Mouse (Mus musculus) left cerebral cortex, adult 2 months (tissue): ENCODE measurements around the gene Nell1. TPM values are rescaled to one million over a fixed set of nuclear protein-coding genes. Genes with fewer than 3 reads are reported as not detected.

Source experiments
- DNase-seq, 2 experiments: peaks; one replicate each; pipeline ENCODE4 v3.0.0; 2021 to 2022; ENCODE audit warnings: low spot score in 2 of 2, mixed read lengths in 1 of 2; ENCODE audit errors: extremely low spot score in 1 of 2
- H3K27ac ChIP-seq: fragments of 200-600 bp; 2 replicates; pipeline ENCODE4 v1.8.1; 2022
- H3K4me3 ChIP-seq: fragments of 200-600 bp; 2 replicates; pipeline ENCODE4 v1.8.1; 2022
- CTCF ChIP-seq: fragments of 200-600 bp; IDR thresholded peaks from 2 replicates; pipeline ENCODE4 v1.8.1; 2022; ENCODE audit warnings: antibody characterized with exemption, mild to moderate bottlenecking, moderate library complexity
- intact Hi-C: fragments of 180-260 bp; cut with DNase I; formaldehyde crosslinking; loops from one replicate; pipeline ENCODE4 v1.15.1; 2025
- total RNA-seq, 2 experiments: library from RNA; stranded (reverse); gene quantifications; 2 replicates each; pipeline ENCODE4 v1.2.3; 2021

Gene Nell1
- total RNA-seq, 2 experiments from 2014 or later = 65.5 to 66.5 TPM

DNA sequence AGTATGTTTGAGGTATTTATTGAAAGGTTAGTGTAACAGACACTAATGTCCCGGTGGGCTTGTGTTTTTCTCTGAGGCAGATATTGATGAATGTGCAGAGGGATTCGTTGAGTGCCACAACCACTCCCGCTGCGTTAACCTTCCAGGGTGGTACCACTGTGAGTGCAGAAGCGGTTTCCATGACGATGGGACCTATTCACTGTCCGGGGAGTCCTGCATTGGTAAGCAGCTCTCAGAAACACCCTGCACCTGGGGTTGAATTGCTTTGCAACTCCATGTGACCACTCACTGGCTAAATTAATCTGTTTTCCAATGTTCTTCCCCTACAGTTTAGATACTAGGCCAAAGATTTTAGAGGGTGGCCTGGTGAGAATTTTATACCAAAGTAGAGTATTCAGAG is 851.5 kb downstream of the Nell1 start:
- DNase-seq = no peak
- intact Hi-C loops = no loop called here
- no peak overlapping the region for H3K27ac ChIP-seq
- no peak overlapping the region for H3K4me3 ChIP-seq
- TF ChIP-seq CTCF = no peak

GRCm38 (mm10) chr7:50832799-50833198 is 858.1 kb downstream of the Nell1 start:
- no peak for DNase-seq
- Histone ChIP-seq H3K4me3 (no peak overlapping the region), H3K27ac (no peak overlapping the region)
- no peak for TF ChIP-seq CTCF
- intact Hi-C loops = no loop called here

GRCm38 (mm10) chr7:50842646-50843045 is 868.0 kb downstream of the Nell1 start:
- intact Hi-C loops = no loop called here

GRCm38 (mm10) chr7:50847921-50848320 is 873.3 kb downstream of the Nell1 start:
- intact Hi-C loops = no loop called here
- TF ChIP-seq CTCF = no peak
- H3K4me3 ChIP-seq = no peak overlapping the region
- no peak for DNase-seq
- no peak overlapping the region for H3K27ac ChIP-seq

More at GRCm38 (mm10) chr7:50842646-50843045, 868.0 kb downstream of the Nell1 start:
- no peak for DNase-seq
- no peak overlapping the region for H3K4me3 ChIP-seq
- no peak for TF ChIP-seq CTCF
- no peak overlapping the region for H3K27ac ChIP-seq

- Histone ChIP-seq H3K27ac (no peak overlapping the region), H3K4me3 (no peak overlapping the region)
- DNase-seq = no peak
- no peak for TF ChIP-seq CTCF
- intact Hi-C loops = no loop called here
Observed at GRCm38 (mm10) chr7:50850271-50850670, 875.6 kb downstream of the Nell1 start.

GRCm38 (mm10) chr7:50870181-50870580 is 895.5 kb downstream of the Nell1 start:
- no peak for TF ChIP-seq CTCF
- Histone ChIP-seq H3K4me3 (no peak overlapping the region), H3K27ac (no peak overlapping the region)
- DNase-seq = no peak
- intact Hi-C loops = no loop called here

DNA sequence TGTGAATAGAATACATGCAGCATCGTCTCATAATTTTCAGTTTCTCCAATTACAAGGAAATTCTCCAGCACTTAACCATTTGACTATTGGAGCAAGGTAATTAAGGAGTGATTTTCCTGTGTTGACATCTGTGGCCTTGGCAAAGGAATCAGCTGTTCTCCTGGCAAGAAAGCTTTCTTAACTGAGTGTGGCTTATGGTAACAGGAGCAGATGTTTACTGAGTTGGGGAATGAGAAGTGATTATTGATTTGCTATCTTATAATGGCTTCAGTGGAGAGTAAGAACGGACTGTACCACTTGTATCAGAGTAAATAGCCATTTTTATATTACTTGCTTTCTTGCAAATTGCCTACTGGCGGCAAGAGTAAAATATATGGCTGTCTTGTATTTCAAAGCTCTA is 913.0 kb downstream of the Nell1 start:
- TF ChIP-seq CTCF = no peak
- DNase-seq = no peak
- H3K4me3 ChIP-seq = no peak overlapping the region
- H3K27ac ChIP-seq = no peak overlapping the region
- intact Hi-C loops = no loop called here

DNA sequence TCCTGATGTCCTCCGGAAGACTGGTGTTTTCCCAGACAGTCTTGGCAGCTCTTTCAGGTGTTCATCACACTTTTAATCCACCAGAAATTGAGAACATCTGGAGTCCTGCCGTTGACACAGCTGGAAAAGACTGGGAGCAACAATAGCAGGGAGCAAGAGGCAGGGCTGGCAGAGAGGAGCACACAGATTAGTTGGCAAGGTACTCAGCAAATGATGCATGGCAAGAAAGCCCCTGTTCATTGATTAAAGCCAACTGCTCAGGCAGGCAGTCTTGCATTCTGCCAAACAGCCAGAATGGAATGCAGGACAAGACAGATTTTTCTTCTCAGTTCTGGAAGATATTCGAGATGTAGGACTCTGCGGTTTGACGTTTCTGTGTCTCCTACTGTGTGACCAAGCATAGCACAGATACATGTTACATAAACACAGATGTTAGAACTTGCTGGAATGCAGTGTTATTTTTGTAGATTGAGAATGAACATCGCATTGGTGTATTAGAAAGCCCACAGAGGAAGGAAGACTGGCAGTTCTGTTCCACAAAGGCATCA is 925.0 kb downstream of the Nell1 start:
- no peak overlapping the region for H3K4me3 ChIP-seq
- no peak for TF ChIP-seq CTCF

More for the DNA sequence above, 925.0 kb downstream of the Nell1 start:
- DNase-seq = no peak
- H3K27ac ChIP-seq = no peak overlapping the region
- intact Hi-C loops = no loop called here

Other genes starting within 250 kb of the Nell1 start
- gene Htatip2, start 215.7 kb upstream of the Nell1 start, total RNA-seq = 10 to 100 TPM; 12.2 to 15.5 TPM
- 10 to 100 TPM; 33.5 to 37.3 TPM for gene Prmt3, start 196.5 kb upstream of the Nell1 start, total RNA-seq
- under 1 TPM; 0.07 TPM for gene Slc6a5, start 64.7 kb upstream of the Nell1 start, total RNA-seq